Mouse (Mus musculus) frontal cortex, adult 2 months (tissue): ENCODE results near the gene Myo6. TPM values are rescaled to one million over a fixed set of nuclear protein-coding genes. Genes with fewer than 3 reads are reported as not detected.

ENCODE experiments used
- DNase-seq, 2 experiments: peaks; one replicate each; pipeline ENCODE4 v3.0.0; 2022; ENCODE audit warnings: low spot score in 1 of 2; ENCODE audit errors: extremely low spot score in 1 of 2
- polyA plus RNA-seq: library from polyadenylated mRNA; depleted of rRNA; stranded (reverse); fragments of >200 nt; gene quantifications from 2 replicates; pipeline ENCODE4 v1.2.3, GENCODE M21; 2012

Gene Myo6
- polyA plus RNA-seq, 1 experiment, result 62.6 TPM

- no peak for DNase-seq
These were observed 61.9 kb downstream of the Myo6 start for GRCm38 (mm10) chr9:80226579-80227325.

DNA sequence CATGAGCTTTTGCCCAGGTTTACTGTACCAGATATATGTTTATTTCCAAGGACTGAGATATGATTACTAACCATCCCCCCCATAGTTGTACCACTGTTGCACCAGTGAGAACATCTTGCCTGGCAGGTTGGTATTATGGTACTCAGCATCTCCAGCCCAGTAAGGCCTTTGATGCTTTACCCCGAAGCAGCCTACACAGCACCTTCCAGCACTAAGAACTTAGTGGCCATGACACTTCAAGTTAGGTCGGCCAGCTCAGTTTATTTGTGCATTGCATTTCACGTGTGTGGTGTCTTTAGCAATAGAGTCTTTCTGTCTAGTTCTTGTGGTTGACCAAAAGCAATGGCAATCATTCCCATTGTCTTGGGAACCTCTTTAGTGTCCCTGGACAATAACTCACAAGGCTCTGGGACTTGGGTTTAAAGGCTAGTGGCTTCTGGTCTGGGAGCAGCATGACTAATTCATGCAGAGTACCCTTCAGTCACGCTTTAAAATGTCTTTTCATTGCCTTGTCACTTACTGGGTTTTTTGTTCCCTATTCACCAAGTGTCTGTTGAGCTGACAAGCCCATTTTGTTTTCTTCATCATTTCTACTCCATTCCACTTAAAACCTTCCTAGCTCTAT, 69.1 kb downstream of the Myo6 start:
- DNase-seq, result no peak

DNA sequence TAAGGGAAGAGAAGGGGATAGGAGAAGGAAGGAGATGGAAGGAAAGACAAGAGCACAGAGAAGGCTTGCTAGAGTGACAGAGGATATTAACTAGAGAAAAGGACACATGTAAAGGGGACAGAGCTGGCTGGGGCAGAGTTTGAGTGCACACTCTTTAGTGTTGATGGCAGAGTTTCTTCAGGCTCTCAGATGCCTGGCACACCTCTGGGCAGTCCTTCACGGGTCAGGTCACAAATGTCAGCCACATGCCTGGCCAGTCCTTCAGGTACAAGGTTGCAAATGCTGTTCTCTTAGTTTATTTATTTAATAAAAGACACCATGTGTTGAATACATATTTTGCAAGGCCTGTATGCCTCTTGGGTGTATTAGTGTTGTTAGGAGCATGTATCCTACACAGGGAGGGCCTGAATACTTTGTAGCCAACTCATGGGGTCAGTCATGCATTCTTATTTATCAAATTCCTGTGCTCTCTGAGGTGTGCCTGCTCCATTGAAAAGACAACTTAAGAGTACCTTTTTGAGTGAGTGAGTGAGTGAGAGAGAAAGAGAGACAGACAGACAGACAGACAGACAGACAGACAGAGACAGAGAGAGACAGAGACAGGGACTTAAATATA, 72.5 kb downstream of the Myo6 start:
- no peak for DNase-seq

DNA sequence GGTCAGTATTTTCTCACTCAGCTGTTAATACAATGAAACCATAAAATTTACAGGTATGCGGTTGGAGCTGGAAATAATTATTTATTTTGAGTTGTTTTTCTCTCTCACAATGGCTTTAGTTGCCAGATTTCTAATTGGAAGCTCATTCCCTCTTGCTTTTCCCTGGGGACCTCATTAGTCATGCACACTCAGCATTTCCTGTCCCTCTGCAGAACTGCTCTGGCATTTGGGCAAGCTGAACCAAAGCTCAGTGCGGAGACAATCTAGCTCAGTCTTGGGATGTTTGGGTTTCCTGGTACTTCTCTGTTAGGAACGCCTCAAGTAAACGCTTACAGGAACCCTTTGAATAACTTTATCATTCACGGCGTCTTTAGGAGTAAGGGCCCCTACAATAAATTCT, 76.9 kb downstream of the Myo6 start:
- DNase-seq, result no peak

- DNase-seq, result no peak
These were observed 87.3 kb downstream of the Myo6 start for GRCm38 (mm10) chr9:80252146-80252545.

GRCm38 (mm10) chr9:80253241-80253640, 88.4 kb downstream of the Myo6 start:
- no peak for DNase-seq

DNA sequence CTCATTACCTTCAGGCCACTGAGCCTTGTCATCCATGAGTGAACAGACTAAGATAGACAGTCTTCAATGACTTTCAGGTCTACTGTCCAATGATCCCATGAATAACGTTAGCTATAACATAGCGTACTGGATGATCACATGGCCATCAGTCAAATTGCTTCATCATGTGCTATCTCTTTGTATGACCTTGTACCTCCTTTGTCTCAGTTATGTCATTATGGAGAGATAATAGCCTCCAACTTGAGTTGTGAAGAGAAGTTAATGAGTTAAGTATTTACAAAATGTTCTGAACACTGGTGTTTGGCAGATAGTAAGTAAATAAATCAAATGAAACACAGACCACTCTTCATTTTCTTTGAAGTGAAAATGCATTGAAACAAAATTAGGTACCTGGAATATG, 91.7 kb downstream of the Myo6 start:
- DNase-seq, result no peak

DNA sequence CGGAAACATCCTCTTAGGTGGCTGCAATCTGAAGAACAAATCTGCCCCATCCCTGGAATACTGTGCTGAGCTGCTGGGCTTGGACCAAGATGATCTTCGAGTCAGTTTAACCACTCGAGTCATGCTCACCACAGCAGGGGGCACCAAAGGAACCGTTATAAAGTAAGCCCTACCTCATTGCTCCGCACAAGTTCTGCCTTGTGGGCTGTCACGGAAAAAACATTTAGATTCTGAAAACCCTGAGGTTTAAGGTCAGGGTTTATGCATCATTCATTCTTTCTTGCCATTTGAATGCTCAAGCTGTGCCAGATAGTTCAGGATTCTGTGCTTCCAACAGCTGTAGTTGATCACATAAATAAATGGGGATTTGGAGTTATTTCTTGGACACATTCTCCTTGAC, 93.6 kb downstream of the Myo6 start:
- no peak for DNase-seq

GRCm38 (mm10) chr9:80260905-80261304, 96.1 kb downstream of the Myo6 start:
- DNase-seq, result no peak

DNA sequence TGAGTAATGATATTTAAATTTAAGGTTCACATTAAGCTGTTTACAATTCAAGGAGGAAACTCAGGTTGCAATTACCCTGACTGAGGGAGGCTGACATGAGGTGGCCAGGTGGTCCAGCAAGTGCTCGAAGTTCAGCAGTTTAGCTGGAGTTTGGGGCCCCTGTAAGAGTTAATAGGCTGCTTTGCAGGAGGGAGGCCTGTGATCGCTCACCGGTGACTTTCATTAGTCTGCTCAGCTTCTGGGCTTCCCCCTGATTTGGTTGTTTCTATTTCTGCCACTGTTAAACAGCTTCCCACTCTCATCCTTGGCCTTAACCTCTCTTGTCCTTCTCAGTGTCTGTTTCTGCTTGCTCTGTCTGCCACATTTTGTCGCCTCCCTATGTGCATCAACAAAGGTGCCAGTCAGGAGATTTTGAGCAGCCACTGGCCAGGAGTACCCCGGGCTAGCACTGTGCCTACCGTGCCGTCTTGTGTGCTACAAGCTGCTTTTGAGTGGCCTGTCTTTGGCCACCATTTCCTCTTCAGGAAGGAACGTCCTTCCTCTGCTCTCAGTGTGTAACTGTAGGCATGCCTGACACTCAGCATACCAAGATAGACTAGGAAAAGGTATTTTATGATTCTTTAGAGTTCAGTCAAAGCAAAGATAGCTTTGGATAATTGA, 97.7 kb downstream of the Myo6 start:
- no peak for DNase-seq

DNA sequence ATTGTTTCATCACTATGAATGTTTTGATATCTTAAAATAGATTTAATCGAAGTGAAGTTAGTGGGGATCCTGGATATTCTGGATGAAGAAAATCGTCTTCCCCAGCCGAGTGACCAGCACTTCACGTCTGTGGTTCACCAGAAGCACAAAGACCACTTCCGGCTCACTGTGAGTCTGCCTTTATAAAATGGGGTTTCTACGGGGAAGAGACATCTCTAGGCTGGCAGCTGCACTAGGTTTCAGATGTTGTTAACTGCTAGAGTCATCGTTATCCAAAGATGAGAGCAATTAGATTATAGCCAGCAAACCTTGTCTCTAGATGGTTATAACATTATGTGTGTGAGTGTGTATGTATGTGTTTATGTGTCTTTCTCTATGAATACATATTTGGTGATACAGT, 101.3 kb downstream of the Myo6 start:
- DNase-seq, result no peak

DNA sequence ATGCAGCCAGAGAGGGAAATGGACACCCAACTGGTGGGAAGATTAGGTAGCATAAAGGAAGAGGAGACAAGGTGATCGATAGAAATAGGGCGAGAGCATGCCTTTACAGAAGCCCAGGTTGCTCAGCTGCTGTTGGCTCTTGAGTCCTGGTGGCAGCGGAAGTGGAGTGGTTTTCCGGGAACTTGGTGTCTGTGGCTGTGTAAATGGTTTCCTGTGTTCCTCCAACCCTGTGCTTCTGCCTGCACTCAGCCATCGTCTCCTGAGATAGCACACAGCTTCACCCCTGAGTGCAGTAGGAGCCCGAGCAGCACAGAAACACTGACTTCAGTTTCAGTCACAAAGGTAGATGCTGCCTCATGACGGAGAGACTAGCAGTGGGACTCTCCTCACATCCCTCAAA, 101.7 kb downstream of the Myo6 start:
- DNase-seq, result no peak

GRCm38 (mm10) chr9:80269596-80269995, 104.8 kb downstream of the Myo6 start:
- DNase-seq, result peak in 1 of 2 experiments; percentile 21

GRCm38 (mm10) chr9:80272951-80273350, 108.1 kb downstream of the Myo6 start:
- DNase-seq, result no peak

GRCm38 (mm10) chr9:80275053-80275771, 110.4 kb downstream of the Myo6 start:
- DNase-seq, result no peak

GRCm38 (mm10) chr9:80275772-80276134, 110.9 kb downstream of the Myo6 start:
- no peak for DNase-seq

GRCm38 (mm10) chr9:80277157-80277556, 112.3 kb downstream of the Myo6 start:
- no peak for DNase-seq

GRCm38 (mm10) chr9:80277770-80278169, 112.9 kb downstream of the Myo6 start:
- no peak for DNase-seq

DNA sequence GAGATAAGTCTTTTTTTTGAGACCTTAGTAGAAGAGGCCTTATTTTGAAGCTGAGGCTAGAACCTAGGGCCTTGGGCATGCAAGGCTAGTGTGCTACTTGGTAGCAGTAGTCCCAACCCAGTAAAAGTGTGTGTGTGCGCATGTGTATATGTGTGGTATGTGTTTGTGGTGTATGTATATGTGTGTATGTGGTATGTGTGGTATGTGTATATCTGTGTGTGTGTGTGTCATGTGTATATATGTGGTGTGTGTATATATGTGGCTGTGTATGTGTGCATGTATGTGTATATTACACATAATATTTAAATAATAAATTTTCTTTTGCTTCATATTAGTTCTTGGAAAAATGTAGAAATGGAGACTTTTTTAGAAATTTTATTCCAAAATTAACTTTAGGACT, 115.9 kb downstream of the Myo6 start:
- no peak for DNase-seq

GRCm38 (mm10) chr9:80282426-80282825, 117.6 kb downstream of the Myo6 start:
- DNase-seq, result no peak
